ENCODE assay signal across 1 mouse cellular context in the genomic region with DNA sequence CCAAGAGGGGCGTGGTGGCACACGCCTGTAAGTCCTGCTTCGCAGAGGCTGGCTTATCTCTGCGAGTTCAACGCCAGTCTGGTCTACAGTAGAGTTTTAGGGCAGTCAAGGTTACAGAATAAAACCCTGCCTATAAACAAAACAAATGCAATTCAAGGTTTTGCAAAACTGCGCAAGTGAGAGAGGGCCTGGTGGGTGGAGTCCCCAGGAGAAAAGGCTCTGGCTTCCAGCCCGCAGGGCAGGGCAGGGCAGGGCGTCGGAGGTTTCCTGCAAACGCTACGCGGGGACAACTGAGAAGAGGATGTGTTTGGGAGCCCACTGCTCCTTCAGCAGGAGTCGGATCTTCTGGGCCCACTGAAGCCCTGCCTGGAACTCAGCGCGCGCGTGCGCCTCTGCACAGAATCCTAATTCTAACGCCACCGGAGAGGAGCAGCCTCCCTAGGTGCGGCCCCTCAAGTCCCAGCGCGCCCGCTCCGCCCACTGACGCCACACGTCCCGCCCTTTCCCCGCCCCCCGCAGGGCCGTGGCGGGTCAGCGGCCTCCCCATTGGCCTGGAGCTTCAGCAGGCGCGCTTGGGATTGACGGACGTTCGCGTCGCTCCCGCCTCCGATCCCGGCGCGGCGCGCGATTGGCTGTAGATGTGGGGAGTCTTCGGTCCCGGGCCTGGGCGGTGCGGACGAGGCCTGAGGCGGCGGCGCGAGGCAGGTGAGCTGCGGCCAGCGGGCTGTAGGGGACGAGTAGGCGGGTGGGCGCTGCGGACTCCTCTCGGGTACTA.
A peak's percentile ranks its signal among the peaks of the same experiment; 100 is the strongest.
TF ChIP-seq lines count a peak whose summit lies in the region.

A gene (plus strand): TSS at position 643 of the 775 bp plus-strand sequence.

TF ChIP-seq in CH12.LX, 34 proteins besides CTCF, POLR2A, EP300 and RAD21 (continued from another document):
- no peak for TF ChIP-seq USF1 (IDR thresholded peaks at IDR 0.05; ENCODE audit: low read depth, low read length)
- peak; percentile 85 for TF ChIP-seq CHD2 (IDR thresholded peaks at IDR 0.05; ENCODE audit: low read length)
- TF ChIP-seq SIN3A (IDR thresholded peaks at IDR 0.05; ENCODE audit: low read length), result peak; percentile 63
- TF ChIP-seq BHLHE40 (IDR thresholded peaks at IDR 0.05; ENCODE audit: low read depth, low read length), result peak; percentile 51; the same call in 1 of the 2 replicates
- TF ChIP-seq POLR2AphosphoS2 (IDR thresholded peaks at IDR 0.05; ENCODE audit: low read depth, low read length), result no peak
- no peak for TF ChIP-seq ZNF384 (IDR thresholded peaks at IDR 0.05; ENCODE audit: low read depth, low read length)
- peak; percentile 83 for TF ChIP-seq NRF1 (IDR thresholded peaks at IDR 0.05; ENCODE audit: low read depth, low read length)
- TF ChIP-seq KAT2A (IDR thresholded peaks at IDR 0.05; ENCODE audit: insufficient replicate concordance, low read length), result no peak
- no peak; the same call in 1 of the 2 replicates for TF ChIP-seq MEF2A (IDR thresholded peaks at IDR 0.05; ENCODE audit: borderline replicate concordance, low read depth, low read length)
- peak; percentile 18; the same call in 1 of the 2 replicates for TF ChIP-seq NELFE (IDR thresholded peaks at IDR 0.05; ENCODE audit: low read depth, low read length)
- TF ChIP-seq IRF4 (IDR thresholded peaks at IDR 0.05; ENCODE audit: low read depth, low read length), result peak; percentile 29; the same call in 1 of the 2 replicates
- no peak for TF ChIP-seq SMC3 (IDR thresholded peaks at IDR 0.05; ENCODE audit: low read depth, low read length)
- peak; percentile 56; the same call in 1 of the 2 replicates for TF ChIP-seq MAX (IDR thresholded peaks at IDR 0.05; ENCODE audit: low read length)
- TF ChIP-seq CHD1 (IDR thresholded peaks at IDR 0.05; ENCODE audit: low read depth, low read length), result no peak
- no peak for TF ChIP-seq TBP (conservative IDR thresholded peaks at IDR 0.05; ENCODE audit: low read depth, low read length)
- TF ChIP-seq UBTF (IDR thresholded peaks at IDR 0.05; ENCODE audit: low read depth, low read length), result peak; percentile 70; the same call in 1 of the 2 replicates
- no peak for TF ChIP-seq USF2 (conservative IDR thresholded peaks at IDR 0.05; ENCODE audit: low read depth, low read length)
- no peak for TF ChIP-seq ZC3H11A (IDR thresholded peaks at IDR 0.05; ENCODE audit: low read depth, low read length)
- no peak for TF ChIP-seq JUND (conservative IDR thresholded peaks at IDR 0.05; ENCODE audit: low read depth, low read length)
- no peak for TF ChIP-seq ZKSCAN1 (IDR thresholded peaks at IDR 0.05; ENCODE audit: borderline replicate concordance, low read depth, low read length)
- no peak for TF ChIP-seq RCOR1 (conservative IDR thresholded peaks at IDR 0.05; ENCODE audit: low read depth, low read length)
- no peak for TF ChIP-seq PAX5 (IDR thresholded peaks at IDR 0.05; ENCODE audit: low read length)
TF ChIP-seq in CH12.LX: peak in this region for 13.
